Mouse (Mus musculus): Measurements from ENCODE around the gene Syt1. TPM values are rescaled to one million over a fixed set of nuclear protein-coding genes. Genes with fewer than 3 reads are reported as not detected.

The Syt1 gene
- polyA plus RNA-seq, 1 experiment from 2014 or later = 130 TPM

DNA sequence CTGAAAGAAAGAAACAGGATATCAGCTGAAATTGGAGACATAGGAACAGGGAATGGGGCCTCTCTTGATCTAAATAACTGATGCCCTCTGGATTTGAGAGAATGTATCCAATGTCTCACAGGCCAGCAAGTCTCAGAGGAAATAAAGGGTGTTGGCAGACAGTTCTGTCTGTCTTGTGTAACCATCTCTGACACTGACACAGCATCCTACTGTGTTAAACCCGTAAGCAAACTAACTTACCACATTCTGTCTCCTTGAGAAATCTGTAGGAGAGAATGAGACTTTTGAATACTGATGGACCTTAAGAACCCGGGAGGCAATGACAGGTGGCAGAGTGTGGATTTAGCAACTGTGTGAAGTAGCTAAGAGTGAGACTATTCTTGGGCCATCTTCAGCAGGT lies 352.5 kb downstream of the Syt1 start:
- Histone ChIP-seq H3K9me3 (ENCODE audit: control insufficient read depth, low read length) (no peaks in the 10 kb centered on the region), H3K36me3 (ENCODE audit: control insufficient read depth, insufficient read depth, low read length) (no peaks in the 10 kb centered on the region), H3K4me2 (ENCODE audit: low read depth, low read length) (no peak overlapping the region), H3K27me3 (ENCODE audit: control insufficient read depth, insufficient read depth, low read length) (no peaks in the 10 kb centered on the region), H3K4me1 (ENCODE audit: control insufficient read depth, insufficient read depth, low read length) (no peaks in the 10 kb centered on the region), H3K4me3 (ENCODE audit: low read depth, low read length) (no peak overlapping the region), H3K9ac (replicated peaks; ENCODE audit: low read depth, low read length) (no peak overlapping the region), H3K27ac (ENCODE audit: low read depth, low read length) (no peak overlapping the region)
- 76% methylated on average over 2 of the region's 2 CpGs for WGBS
- ATAC-seq (ENCODE audit: low read depth) = no peak

- no peaks in the 10 kb centered on the region for H3K9me3 ChIP-seq (ENCODE audit: control insufficient read depth, low read length)
- H3K9ac ChIP-seq (replicated peaks; ENCODE audit: low read depth, low read length) = no peak overlapping the region
- H3K4me1 ChIP-seq (ENCODE audit: control insufficient read depth, insufficient read depth, low read length) = no peaks in the 10 kb centered on the region
- H3K27me3 ChIP-seq (ENCODE audit: control insufficient read depth, insufficient read depth, low read length) = no peaks in the 10 kb centered on the region
- H3K27ac ChIP-seq (ENCODE audit: low read depth, low read length) = no peak overlapping the region
- no peak overlapping the region for H3K4me3 ChIP-seq (ENCODE audit: low read depth, low read length)
- H3K4me2 ChIP-seq (ENCODE audit: low read depth, low read length) = no peak overlapping the region
- no peak for ATAC-seq (ENCODE audit: low read depth)
- H3K36me3 ChIP-seq (ENCODE audit: control insufficient read depth, insufficient read depth, low read length) = no peaks in the 10 kb centered on the region
Observed at GRCm38 (mm10) chr10:108657669-108658068, 353.1 kb downstream of the Syt1 start.

GRCm38 (mm10) chr10:108656898-108657297 lies 353.9 kb downstream of the Syt1 start:
- Histone ChIP-seq H3K9ac (replicated peaks; ENCODE audit: low read depth, low read length) (no peak overlapping the region), H3K27me3 (ENCODE audit: control insufficient read depth, insufficient read depth, low read length) (no peaks in the 10 kb centered on the region), H3K27ac (ENCODE audit: low read depth, low read length) (no peak overlapping the region), H3K4me3 (ENCODE audit: low read depth, low read length) (no peak overlapping the region), H3K36me3 (ENCODE audit: control insufficient read depth, insufficient read depth, low read length) (no peaks in the 10 kb centered on the region), H3K9me3 (ENCODE audit: control insufficient read depth, low read length) (no peaks in the 10 kb centered on the region), H3K4me2 (ENCODE audit: low read depth, low read length) (no peak overlapping the region), H3K4me1 (ENCODE audit: control insufficient read depth, insufficient read depth, low read length) (no peaks in the 10 kb centered on the region)
- WGBS = 87% methylated on average over 4 of the region's 4 CpGs
- ATAC-seq (ENCODE audit: low read depth) = no peak

DNA sequence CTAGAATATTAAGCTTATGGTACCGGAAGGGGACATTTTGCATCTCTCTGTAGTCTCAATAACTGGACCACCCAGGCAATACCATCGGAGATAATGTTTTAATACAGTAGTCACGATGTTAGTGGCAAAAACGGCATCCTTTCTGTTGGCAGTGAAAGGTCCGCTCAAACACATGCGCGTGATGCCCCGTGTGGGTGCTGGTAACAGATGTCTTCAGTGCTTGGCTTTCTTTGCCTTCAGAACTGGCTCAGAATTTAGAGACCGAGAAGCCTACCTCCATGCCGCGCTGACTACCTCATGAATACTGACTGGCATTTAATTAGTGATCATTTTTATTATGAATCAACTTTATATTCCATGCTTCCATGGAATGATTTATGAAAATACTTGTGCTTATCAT lies 355.7 kb downstream of the Syt1 start:
- H3K27me3 ChIP-seq (ENCODE audit: control insufficient read depth, insufficient read depth, low read length) = no peaks in the 10 kb centered on the region
- no peak overlapping the region for H3K27ac ChIP-seq (ENCODE audit: low read depth, low read length)
- H3K4me1 ChIP-seq (ENCODE audit: control insufficient read depth, insufficient read depth, low read length) = no peaks in the 10 kb centered on the region
- ATAC-seq (ENCODE audit: low read depth) = no peak
- H3K4me2 ChIP-seq (ENCODE audit: low read depth, low read length) = no peak overlapping the region
- H3K9ac ChIP-seq (replicated peaks; ENCODE audit: low read depth, low read length) = no peak overlapping the region
- H3K36me3 ChIP-seq (ENCODE audit: control insufficient read depth, insufficient read depth, low read length) = no peaks in the 10 kb centered on the region
- H3K9me3 ChIP-seq (ENCODE audit: control insufficient read depth, low read length) = no peaks in the 10 kb centered on the region
- WGBS = 94% methylated on average over 11 of the region's 11 CpGs
- H3K4me3 ChIP-seq (ENCODE audit: low read depth, low read length) = no peak overlapping the region

GRCm38 (mm10) chr10:108652831-108653230 lies 358.0 kb downstream of the Syt1 start:
- Histone ChIP-seq H3K27ac (ENCODE audit: low read depth, low read length) (no peak overlapping the region), H3K9me3 (ENCODE audit: control insufficient read depth, low read length) (no peaks in the 10 kb centered on the region), H3K4me2 (ENCODE audit: low read depth, low read length) (no peak overlapping the region), H3K4me1 (ENCODE audit: control insufficient read depth, insufficient read depth, low read length) (no peaks in the 10 kb centered on the region), H3K36me3 (ENCODE audit: control insufficient read depth, insufficient read depth, low read length) (no peaks in the 10 kb centered on the region), H3K4me3 (ENCODE audit: low read depth, low read length) (no peak overlapping the region), H3K9ac (replicated peaks; ENCODE audit: low read depth, low read length) (no peak overlapping the region), H3K27me3 (ENCODE audit: control insufficient read depth, insufficient read depth, low read length) (no peaks in the 10 kb centered on the region)
- WGBS = 49% methylated on average over 8 of the region's 8 CpGs
- no peak for ATAC-seq (ENCODE audit: low read depth)

- no peaks in the 10 kb centered on the region for H3K4me1 ChIP-seq (ENCODE audit: control insufficient read depth, insufficient read depth, low read length)
- no peaks in the 10 kb centered on the region for H3K36me3 ChIP-seq (ENCODE audit: control insufficient read depth, insufficient read depth, low read length)
- no peak overlapping the region for H3K4me2 ChIP-seq (ENCODE audit: low read depth, low read length)
- no peaks in the 10 kb centered on the region for H3K27me3 ChIP-seq (ENCODE audit: control insufficient read depth, insufficient read depth, low read length)
- H3K9ac ChIP-seq (replicated peaks; ENCODE audit: low read depth, low read length) = no peak overlapping the region
- no peak overlapping the region for H3K27ac ChIP-seq (ENCODE audit: low read depth, low read length)
- no peaks in the 10 kb centered on the region for H3K9me3 ChIP-seq (ENCODE audit: control insufficient read depth, low read length)
- WGBS = 91% methylated on average over 8 of the region's 8 CpGs
- no peak overlapping the region for H3K4me3 ChIP-seq (ENCODE audit: low read depth, low read length)
- ATAC-seq (ENCODE audit: low read depth) = no peak
Observed at GRCm38 (mm10) chr10:108652066-108652465, 358.7 kb downstream of the Syt1 start.

DNA sequence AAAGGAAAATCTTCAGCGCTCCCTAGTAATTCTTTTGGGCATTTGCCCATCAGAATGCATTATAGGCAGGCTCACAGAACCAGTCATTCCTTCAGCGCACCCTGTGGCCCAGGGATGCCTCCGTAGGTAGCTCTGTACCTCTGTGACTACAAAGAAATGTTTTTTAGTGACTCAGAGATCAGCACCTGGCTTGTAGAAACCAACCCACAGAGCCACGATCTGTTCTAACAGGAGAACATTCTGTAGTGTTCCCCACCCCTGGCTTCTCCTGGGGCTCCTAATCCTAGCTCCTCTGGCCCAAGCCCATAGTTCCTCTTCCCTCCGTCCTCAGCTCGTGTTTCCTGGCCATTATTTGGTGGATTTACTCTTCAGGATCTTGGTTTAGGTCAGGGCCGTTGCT lies 361.6 kb downstream of the Syt1 start:
- H3K4me3 ChIP-seq (ENCODE audit: low read depth, low read length) = no peak overlapping the region
- H3K4me1 ChIP-seq (ENCODE audit: control insufficient read depth, insufficient read depth, low read length) = no peaks in the 10 kb centered on the region
- no peaks in the 10 kb centered on the region for H3K27me3 ChIP-seq (ENCODE audit: control insufficient read depth, insufficient read depth, low read length)
- WGBS = 70% methylated on average over 7 of the region's 7 CpGs
- H3K27ac ChIP-seq (ENCODE audit: low read depth, low read length) = peak overlapping the region; percentile 23; the same call in 1 of the 2 replicates
- ATAC-seq (ENCODE audit: low read depth) = no peak
- no peaks in the 10 kb centered on the region for H3K9me3 ChIP-seq (ENCODE audit: control insufficient read depth, low read length)
- no peak overlapping the region for H3K4me2 ChIP-seq (ENCODE audit: low read depth, low read length)
- no peak overlapping the region for H3K9ac ChIP-seq (replicated peaks; ENCODE audit: low read depth, low read length)
- H3K36me3 ChIP-seq (ENCODE audit: control insufficient read depth, insufficient read depth, low read length) = no peaks in the 10 kb centered on the region

DNA sequence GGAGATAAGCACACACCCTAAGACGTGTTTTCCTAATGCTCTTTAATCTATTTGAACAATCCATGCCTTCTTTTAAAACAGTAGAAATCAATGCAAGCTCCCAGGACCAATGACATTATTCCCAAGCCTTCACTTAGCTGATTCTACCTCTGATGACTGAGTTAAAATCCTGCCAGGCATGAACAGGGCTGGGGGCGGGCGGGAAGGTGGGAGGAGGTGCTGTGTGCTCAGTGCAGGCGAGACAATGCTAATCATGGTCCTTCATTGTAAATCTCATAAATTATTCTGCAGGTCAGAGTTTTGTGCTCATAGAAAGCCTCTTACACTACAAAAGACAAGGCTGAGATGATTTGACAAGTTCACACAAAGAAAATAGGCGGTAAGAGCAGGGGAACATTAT lies 366.9 kb downstream of the Syt1 start:
- WGBS = 45% methylated on average over 5 of the region's 5 CpGs

GRCm38 (mm10) chr10:108638095-108638494 lies 372.7 kb downstream of the Syt1 start:
- WGBS = 71% methylated on average over 5 of the region's 5 CpGs
- Histone ChIP-seq H3K27ac (ENCODE audit: low read depth, low read length) (no peak overlapping the region), H3K27me3 (ENCODE audit: control insufficient read depth, insufficient read depth, low read length) (no peaks in the 10 kb centered on the region), H3K4me2 (ENCODE audit: low read depth, low read length) (no peak overlapping the region), H3K9ac (replicated peaks; ENCODE audit: low read depth, low read length) (no peak overlapping the region), H3K4me3 (ENCODE audit: low read depth, low read length) (no peak overlapping the region), H3K36me3 (ENCODE audit: control insufficient read depth, insufficient read depth, low read length) (no peaks in the 10 kb centered on the region), H3K4me1 (ENCODE audit: control insufficient read depth, insufficient read depth, low read length) (no peaks in the 10 kb centered on the region), H3K9me3 (ENCODE audit: control insufficient read depth, low read length) (no peaks in the 10 kb centered on the region)
- no peak for ATAC-seq (ENCODE audit: low read depth)

More for the DNA sequence above, 366.9 kb downstream of the Syt1 start:
- ATAC-seq (ENCODE audit: low read depth) = no peak
- H3K4me3 ChIP-seq (ENCODE audit: low read depth, low read length) = no peak overlapping the region
- no peaks in the 10 kb centered on the region for H3K4me1 ChIP-seq (ENCODE audit: control insufficient read depth, insufficient read depth, low read length)
- no peaks in the 10 kb centered on the region for H3K36me3 ChIP-seq (ENCODE audit: control insufficient read depth, insufficient read depth, low read length)
- H3K9ac ChIP-seq (replicated peaks; ENCODE audit: low read depth, low read length) = no peak overlapping the region
- no peak overlapping the region for H3K27ac ChIP-seq (ENCODE audit: low read depth, low read length)
- no peaks in the 10 kb centered on the region for H3K9me3 ChIP-seq (ENCODE audit: control insufficient read depth, low read length)
- H3K27me3 ChIP-seq (ENCODE audit: control insufficient read depth, insufficient read depth, low read length) = no peaks in the 10 kb centered on the region
- H3K4me2 ChIP-seq (ENCODE audit: low read depth, low read length) = no peak overlapping the region

DNA sequence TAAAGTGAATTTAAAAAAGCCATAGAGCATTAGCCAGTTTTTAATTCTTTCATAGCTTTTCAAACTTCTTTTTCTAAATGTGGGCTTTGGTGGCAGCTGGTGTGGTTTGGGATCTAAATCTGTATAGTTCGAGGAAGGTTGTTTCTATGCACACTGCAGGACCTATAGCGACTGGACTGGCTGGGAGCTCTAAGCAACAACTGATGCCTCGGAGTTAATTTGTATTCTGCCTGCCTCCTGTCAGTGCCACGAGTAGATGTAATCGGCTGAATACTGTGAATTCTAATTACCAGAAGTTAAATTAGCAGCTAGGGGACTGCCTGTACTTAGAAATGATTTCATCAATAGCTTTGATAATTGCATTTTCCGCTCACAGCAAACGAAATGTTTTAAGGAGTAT lies 374.7 kb downstream of the Syt1 start:
- H3K9me3 ChIP-seq (ENCODE audit: control insufficient read depth, low read length) = no peaks in the 10 kb centered on the region
- no peaks in the 10 kb centered on the region for H3K36me3 ChIP-seq (ENCODE audit: control insufficient read depth, insufficient read depth, low read length)
- H3K27ac ChIP-seq (ENCODE audit: low read depth, low read length) = no peak overlapping the region
- H3K4me1 ChIP-seq (ENCODE audit: control insufficient read depth, insufficient read depth, low read length) = no peaks in the 10 kb centered on the region
- H3K4me2 ChIP-seq (ENCODE audit: low read depth, low read length) = no peak overlapping the region
- no peaks in the 10 kb centered on the region for H3K27me3 ChIP-seq (ENCODE audit: control insufficient read depth, insufficient read depth, low read length)
- no peak for ATAC-seq (ENCODE audit: low read depth)
- WGBS = 54% methylated on average over 7 of the region's 7 CpGs
- no peak overlapping the region for H3K9ac ChIP-seq (replicated peaks; ENCODE audit: low read depth, low read length)
- no peak overlapping the region for H3K4me3 ChIP-seq (ENCODE audit: low read depth, low read length)

All from neural tube, embryonic 14.5 days (tissue).